Mouse (Mus musculus) forebrain, embryonic 12.5 days (tissue): Measurements from ENCODE around the gene Lalba. TPM values are rescaled to one million over a fixed set of nuclear protein-coding genes. Genes with fewer than 3 reads are reported as not detected.
A peak's percentile ranks its signal among the peaks of the same experiment; 100 is the strongest.

ENCODE experiments used
- ATAC-seq: fragments of 200-750 bp; cut with Nextera tagmentation; 2 replicates; pipeline ENCODE4 v1.8.0; 2017; ENCODE audit warnings: moderate TSS enrichment; ENCODE audit not compliant: low FRiP score
- H3K27ac ChIP-seq: fragments of 300-500 bp; sonication (generic); 2 replicates; pipeline ENCODE4 v1.5.1; 2016; ENCODE audit warnings: mild to moderate bottlenecking
- H3K27me3 ChIP-seq: fragments of 300-500 bp; sonication (generic); 2 replicates; pipeline ENCODE4 v1.6.1; 2016; ENCODE audit warnings: mild to moderate bottlenecking
- H3K36me3 ChIP-seq: fragments of 300-500 bp; sonication (generic); replicated peaks from 2 replicates; pipeline ENCODE4 v1.6.1; 2016; ENCODE audit warnings: mild to moderate bottlenecking
- H3K4me1 ChIP-seq: fragments of 300-500 bp; sonication (generic); 2 replicates; pipeline ENCODE4 v1.6.1; 2016
- H3K4me2 ChIP-seq: fragments of 300-500 bp; sonication (generic); 2 replicates; pipeline ENCODE4 v1.6.1; 2016; ENCODE audit warnings: mild to moderate bottlenecking, moderate library complexity
- H3K4me3 ChIP-seq: fragments of 300-500 bp; sonication (generic); replicated peaks from 2 replicates; pipeline ENCODE4 v1.5.1; 2016; ENCODE audit warnings: mild to moderate bottlenecking
- H3K9ac ChIP-seq: fragments of 300-500 bp; sonication (generic); 2 replicates; pipeline ENCODE4 v1.6.1; 2016; ENCODE audit warnings: mild to moderate bottlenecking
- H3K9me3 ChIP-seq: fragments of 300-500 bp; sonication (generic); 2 replicates; pipeline ENCODE4 v1.6.1; 2016
- WGBS: fragments of 180-500 bp; shearing (Covaris S2); methylation state at CpG from one replicate; pipeline ENCODE4 v1.1.7; 2016; 5-methylcytosine and 5-hydroxymethylcytosine counted together
- polyA plus RNA-seq: library from polyadenylated mRNA; unstranded; fragments of >200 nt; fragmentation: Nextera tagmentation; extraction: Ambion mirVana; gene quantifications from 2 replicates; pipeline ENCODE4 v1.2.1, GENCODE M21; 2016

Gene Lalba
- polyA plus RNA-seq, 1 experiment from 2014 or later: not detected

DNA sequence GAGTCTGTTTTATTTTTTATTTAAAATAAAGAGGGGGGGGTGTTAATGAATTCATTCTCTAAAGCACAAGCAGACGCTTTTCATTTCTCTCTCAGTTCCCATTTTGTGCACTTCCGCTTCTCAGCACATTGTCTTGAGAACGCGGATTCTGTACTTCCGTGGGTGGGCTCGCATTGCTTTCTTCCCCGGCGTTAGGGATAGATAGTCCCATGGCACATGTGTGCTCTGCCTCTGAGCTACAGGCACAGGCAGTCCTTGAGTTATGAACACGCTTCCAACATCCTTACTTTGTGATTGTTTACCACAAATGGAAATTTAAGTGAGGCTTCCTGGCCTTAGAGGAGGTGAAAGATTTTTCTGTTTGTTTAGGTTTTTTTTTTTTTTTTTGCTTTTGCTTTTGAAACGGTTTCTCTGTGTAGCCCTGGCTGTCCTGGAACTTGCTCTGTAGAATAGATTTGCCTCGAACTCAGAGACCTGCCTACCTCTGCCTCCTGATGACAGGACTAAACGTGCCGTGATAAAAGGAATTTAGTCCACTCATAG is 28.9 kb upstream of the Lalba start:
- Histone ChIP-seq H3K9ac (no peak overlapping the region), H3K36me3 (no peaks in the 10 kb centered on the region), H3K9me3 (no peaks in the 10 kb centered on the region), H3K4me2 (no peak overlapping the region), H3K27ac (no peak overlapping the region), H3K4me1 (peaks cover 11% of the 10 kb centered on the region), H3K27me3 (no peaks in the 10 kb centered on the region), H3K4me3 (no peak overlapping the region)
- WGBS: 60% methylated on average over 13 of the region's 13 CpGs
- no peak for ATAC-seq

DNA sequence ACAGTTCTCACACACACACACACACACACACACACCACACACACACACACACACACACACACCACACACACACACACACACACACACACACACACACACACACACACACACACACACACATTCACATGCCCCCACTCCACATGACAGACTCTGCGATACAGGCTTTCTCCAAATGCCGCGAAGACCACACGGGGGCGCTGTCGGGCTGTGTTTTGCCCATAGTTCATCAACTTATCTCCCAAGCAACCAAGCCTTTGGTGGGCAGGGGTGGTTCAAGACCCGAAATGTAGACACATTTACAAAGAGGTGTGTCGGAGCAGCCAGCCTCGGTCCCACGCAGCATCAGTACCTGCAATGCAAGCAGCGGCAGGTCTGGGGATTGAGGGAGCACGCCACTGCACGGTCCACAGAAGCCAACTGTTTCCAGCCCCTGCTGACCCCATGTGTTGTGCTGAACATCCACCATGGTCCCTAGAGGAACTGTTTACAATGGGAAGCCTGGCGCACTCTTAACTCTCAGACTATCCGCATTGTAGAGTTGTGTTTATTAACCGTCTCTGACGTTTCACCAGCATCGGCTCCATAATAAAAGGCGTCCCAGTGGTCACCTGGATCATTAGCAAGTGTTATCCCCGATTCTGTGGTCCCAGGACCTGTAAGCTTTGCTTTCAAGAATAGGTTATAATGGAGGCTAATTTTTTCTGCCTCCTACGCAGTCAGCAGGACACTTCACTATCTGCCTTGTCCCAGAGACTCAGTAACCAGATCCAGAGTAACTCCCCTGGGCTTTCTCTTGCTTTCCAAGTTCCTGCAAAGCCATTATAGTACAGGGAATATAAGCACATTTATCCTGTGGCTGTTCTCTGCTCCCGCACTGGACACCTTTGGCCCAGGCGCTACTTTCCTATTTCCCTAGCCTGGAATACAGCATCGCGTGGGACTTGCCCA is 28.2 kb upstream of the Lalba start:
- no peak overlapping the region for H3K9ac ChIP-seq
- H3K4me3 ChIP-seq: no peak overlapping the region
- H3K9me3 ChIP-seq: no peaks in the 10 kb centered on the region
- no peaks in the 10 kb centered on the region for H3K27me3 ChIP-seq
- peak; percentile 57; the same call in 1 of the 2 replicates for ATAC-seq
- H3K4me2 ChIP-seq: peak overlapping the region; percentile 44
- peaks cover 11% of the 10 kb centered on the region for H3K4me1 ChIP-seq
- H3K36me3 ChIP-seq: no peaks in the 10 kb centered on the region
- no peak overlapping the region for H3K27ac ChIP-seq
- 28% methylated on average over 25 of the region's 25 CpGs for WGBS

DNA sequence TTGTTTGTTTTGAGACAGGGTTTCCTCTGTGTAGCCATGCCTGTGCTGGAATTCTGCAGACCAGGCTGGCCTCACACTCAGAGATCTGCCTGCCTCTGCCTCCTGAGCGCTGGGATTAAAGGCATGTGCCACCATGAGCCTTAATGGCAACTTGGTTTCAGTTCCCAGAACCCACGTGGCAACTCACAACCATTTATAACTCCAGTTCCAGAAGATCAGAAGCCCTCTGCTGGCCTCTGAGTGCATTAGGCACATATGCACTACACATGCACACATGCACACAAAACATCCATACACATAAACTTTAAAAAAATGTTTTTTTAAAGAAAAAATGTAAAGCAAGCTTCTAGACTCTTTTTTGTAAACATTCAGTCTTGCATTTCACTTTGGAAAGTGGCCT is 26.9 kb upstream of the Lalba start:
- H3K9ac ChIP-seq: no peak overlapping the region
- H3K36me3 ChIP-seq: no peaks in the 10 kb centered on the region
- H3K27me3 ChIP-seq: 0 out of 2 replicates have a peak, but pooled peaks cover 4% of the 10 kb centered on the region
- H3K4me3 ChIP-seq: no peak overlapping the region
- peaks cover 14% of the 10 kb centered on the region for H3K4me1 ChIP-seq
- ATAC-seq: no peak
- H3K27ac ChIP-seq: no peak overlapping the region
- no peaks in the 10 kb centered on the region for H3K9me3 ChIP-seq
- WGBS: 69% methylated on average over 2 of the region's 2 CpGs
- H3K4me2 ChIP-seq: no peak overlapping the region

DNA sequence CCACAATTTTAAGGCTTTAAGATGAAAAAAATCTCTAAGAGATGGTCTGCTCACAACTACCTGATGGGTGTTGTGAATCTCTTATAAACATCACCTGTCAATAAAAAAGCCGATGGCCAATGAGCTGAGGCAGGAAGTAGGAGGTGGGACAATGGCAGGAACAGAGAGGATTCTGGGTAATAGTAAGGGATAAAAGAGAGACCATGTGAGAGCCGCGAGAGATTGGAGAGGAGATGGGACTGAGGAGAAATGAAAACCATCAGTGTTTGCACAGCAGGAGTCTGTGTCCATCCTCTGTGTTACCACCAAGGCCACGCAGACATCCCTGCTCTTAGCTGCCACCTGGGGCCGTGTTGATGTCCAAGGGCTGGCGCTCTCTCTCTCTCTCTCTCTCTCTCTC is 24.8 kb upstream of the Lalba start:
- WGBS: 89% methylated on average over 6 of the region's 6 CpGs
- H3K36me3 ChIP-seq: no peaks in the 10 kb centered on the region
- no peaks in the 10 kb centered on the region for H3K9me3 ChIP-seq
- no peak overlapping the region for H3K4me2 ChIP-seq
- H3K9ac ChIP-seq: no peak overlapping the region
- no peak overlapping the region for H3K27ac ChIP-seq
- 0 out of 2 replicates have a peak, but pooled peaks cover 7% of the 10 kb centered on the region for H3K27me3 ChIP-seq
- peaks cover 14% of the 10 kb centered on the region for H3K4me1 ChIP-seq
- no peak for ATAC-seq
- H3K4me3 ChIP-seq: no peak overlapping the region

DNA sequence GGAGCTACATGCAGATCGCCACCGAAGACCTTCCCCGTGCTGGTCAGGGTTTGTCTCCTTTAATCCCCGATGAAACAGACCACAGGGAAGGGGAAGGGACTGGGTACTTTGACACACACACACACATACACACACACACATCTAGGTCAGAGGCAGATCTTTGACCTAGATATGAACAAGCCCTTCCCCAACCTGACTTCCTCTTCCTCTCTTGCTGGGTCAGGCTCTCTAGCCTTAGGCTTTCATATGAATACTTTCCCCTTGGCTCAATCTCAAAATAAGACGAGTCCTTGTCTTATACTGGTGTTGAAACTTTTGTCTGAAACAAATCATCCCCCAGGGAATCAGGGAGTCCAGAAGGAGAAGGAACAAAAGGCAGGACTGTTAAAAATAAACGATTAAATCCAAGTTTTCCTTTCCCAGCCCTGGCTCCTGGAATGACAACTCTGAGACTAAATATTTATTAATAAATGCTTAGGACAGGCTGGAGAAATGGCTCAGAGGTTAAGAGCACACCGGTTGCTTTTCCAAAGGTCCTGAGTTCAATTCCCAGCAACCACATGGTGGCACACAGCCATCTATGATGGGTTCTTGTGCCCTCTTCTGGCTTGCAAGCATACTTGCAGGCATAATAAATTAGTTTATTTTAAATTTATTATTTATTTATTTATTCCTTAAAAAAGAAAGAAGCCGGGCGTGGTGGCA is 23.9 kb upstream of the Lalba start:
- Histone ChIP-seq H3K9me3 (no peaks in the 10 kb centered on the region), H3K4me3 (no peak overlapping the region), H3K27ac (no peak overlapping the region), H3K27me3 (0 out of 2 replicates have a peak, but pooled peaks cover 7% of the 10 kb centered on the region), H3K4me2 (no peak overlapping the region), H3K9ac (no peak overlapping the region), H3K36me3 (no peaks in the 10 kb centered on the region), H3K4me1 (peaks cover 13% of the 10 kb centered on the region)
- 84% methylated on average over 9 of the region's 9 CpGs for WGBS
- ATAC-seq: no peak

DNA sequence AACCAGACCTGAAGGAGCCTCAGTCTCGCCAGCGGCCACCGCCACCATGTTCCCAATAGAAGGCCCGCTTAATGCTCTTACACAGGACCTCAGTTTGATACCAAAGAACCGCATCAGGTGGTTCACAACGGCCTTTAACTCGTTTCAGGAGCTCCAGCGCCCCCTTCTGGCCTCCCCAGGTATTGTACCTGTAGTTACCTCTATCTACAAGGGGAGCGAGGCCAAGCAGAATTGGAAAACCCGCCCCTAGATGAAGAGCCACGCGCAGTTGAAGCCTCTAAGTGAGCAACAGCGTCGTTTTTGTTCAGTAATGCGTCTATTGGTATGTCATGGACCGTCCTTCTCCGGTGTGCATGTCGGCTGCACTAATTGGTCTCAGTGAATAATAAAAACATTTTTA is 22.0 kb upstream of the Lalba start:
- Histone ChIP-seq H3K9me3 (no peaks in the 10 kb centered on the region), H3K9ac (no peak overlapping the region), H3K27ac (no peak overlapping the region), H3K36me3 (no peaks in the 10 kb centered on the region), H3K4me1 (0 out of 2 replicates have a peak, but pooled peaks cover 3% of the 10 kb centered on the region), H3K27me3 (0 out of 2 replicates have a peak, but pooled peaks cover 7% of the 10 kb centered on the region), H3K4me2 (no peak overlapping the region), H3K4me3 (no peak overlapping the region)
- 9% methylated on average over 18 of the region's 18 CpGs for WGBS
- ATAC-seq: no peak

DNA sequence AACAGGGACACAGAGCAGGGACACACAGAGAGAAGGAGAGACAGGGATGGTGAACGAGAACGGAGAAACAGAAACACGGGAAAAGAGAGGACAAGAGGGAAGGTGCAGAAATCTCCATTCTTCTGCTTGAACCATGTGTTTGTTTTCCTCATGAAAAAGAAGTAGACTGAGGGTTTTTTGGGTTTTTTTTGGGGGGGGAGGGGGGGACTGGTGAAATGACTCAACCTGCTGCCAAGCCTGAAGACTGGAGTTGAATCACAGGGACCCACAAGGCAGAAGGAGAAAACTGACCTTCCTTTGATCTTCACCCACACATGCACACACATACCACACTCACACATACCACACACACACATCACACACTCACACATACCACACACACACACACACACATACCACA is 20.8 kb upstream of the Lalba start:
- 0 out of 2 replicates have a peak, but pooled peaks cover 7% of the 10 kb centered on the region for H3K27me3 ChIP-seq
- H3K4me1 ChIP-seq: 0 out of 2 replicates have a peak, but pooled peaks cover 3% of the 10 kb centered on the region
- H3K36me3 ChIP-seq: no peaks in the 10 kb centered on the region
- WGBS: 88% methylated on average over 3 of the region's 3 CpGs
- H3K27ac ChIP-seq: no peak overlapping the region
- H3K9me3 ChIP-seq: no peaks in the 10 kb centered on the region
- no peak overlapping the region for H3K9ac ChIP-seq
- no peak overlapping the region for H3K4me2 ChIP-seq
- no peak overlapping the region for H3K4me3 ChIP-seq
- no peak for ATAC-seq

DNA sequence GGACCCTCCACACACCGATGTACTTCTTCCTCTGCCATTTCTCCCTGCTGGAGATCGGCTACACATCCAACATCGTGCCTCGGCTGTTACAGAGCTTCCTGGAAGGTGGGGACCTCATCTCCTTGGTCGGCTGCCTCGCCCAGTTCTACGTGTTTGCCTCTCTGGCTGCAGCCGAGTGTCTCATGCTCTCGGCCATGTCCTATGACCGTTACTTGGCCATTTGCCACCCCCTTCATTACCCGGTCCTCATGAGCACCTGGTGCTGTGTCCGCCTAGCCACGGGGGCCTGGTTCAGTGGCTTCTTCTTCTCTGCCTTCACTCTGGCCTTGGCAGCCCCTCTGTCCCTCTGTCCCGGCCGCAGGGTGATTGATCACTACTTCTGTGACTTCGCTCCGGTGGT is 15.1 kb upstream of the Lalba start:
- no peaks in the 10 kb centered on the region for H3K36me3 ChIP-seq
- 0 out of 2 replicates have a peak, but pooled peaks cover under 1% of the 10 kb centered on the region for H3K27me3 ChIP-seq
- ATAC-seq: no peak
- no peak overlapping the region for H3K9ac ChIP-seq
- H3K4me2 ChIP-seq: no peak overlapping the region
- no peaks in the 10 kb centered on the region for H3K9me3 ChIP-seq
- no peak overlapping the region for H3K4me3 ChIP-seq
- H3K27ac ChIP-seq: no peak overlapping the region
- 89% methylated on average over 17 of the region's 17 CpGs for WGBS
- no peaks in the 10 kb centered on the region for H3K4me1 ChIP-seq

DNA sequence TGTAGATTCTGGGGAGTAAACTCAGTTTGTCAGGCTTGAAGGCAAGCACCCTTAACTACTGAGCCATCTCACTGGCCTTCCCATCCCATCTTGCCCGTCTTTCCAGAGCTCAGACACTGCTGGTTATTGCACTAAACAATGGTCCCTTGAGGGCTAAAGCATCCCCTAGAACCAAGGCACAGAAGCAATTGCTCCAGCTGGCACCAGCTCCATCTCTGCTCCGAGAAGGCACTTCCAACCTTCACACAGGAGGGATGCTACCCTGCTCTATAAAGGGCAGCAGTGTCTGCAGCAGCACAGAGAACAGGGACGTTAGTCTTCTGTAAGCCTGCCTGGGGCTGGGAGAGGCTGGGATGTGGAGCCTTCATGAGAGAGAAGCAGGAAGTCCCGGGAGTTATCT is 9.6 kb upstream of the Lalba start, which contains the start of gene Olfr279:
Olfr279 (plus strand) TSS at position 301 of the 400 bp plus-strand sequence.
- no peak within 1 kb of the TSS for H3K4me2 ChIP-seq
- H3K4me1 ChIP-seq: no peaks in the 10 kb centered on the region
- H3K27ac ChIP-seq: no peak within 1 kb of the TSS
- H3K4me3 ChIP-seq: no peak within 1 kb of the TSS
- WGBS: 62% methylated on average over 4 of the region's 4 CpGs
- no peak within 1 kb of the TSS for H3K9ac ChIP-seq
- no peaks in the 10 kb centered on the region for H3K9me3 ChIP-seq
- H3K27me3 ChIP-seq: no peaks in the 10 kb centered on the region
- no peak for ATAC-seq
- H3K36me3 ChIP-seq: no peaks in the 10 kb centered on the region

DNA sequence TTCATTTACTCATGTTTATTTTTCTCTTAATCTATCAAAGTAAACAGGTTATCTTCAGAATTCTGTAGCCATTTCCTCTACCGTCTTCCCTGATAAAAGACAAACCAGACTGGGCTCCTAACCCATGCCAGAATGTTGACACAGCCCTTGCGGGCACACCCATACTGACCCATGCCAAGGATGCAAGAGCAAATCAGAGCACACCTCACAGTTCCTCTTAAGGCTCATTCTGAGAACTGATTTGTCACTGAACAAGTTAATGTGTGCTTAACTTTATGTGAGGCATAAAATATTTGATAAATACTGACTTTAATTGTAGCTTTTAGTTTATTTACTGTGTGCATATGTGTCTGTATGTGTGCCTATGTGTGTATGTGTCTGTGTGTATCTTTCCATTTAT is 8.8 kb upstream of the Lalba start:
- Histone ChIP-seq H3K9ac (no peak overlapping the region), H3K36me3 (no peaks in the 10 kb centered on the region), H3K27me3 (no peaks in the 10 kb centered on the region), H3K4me2 (no peak overlapping the region), H3K4me1 (no peaks in the 10 kb centered on the region), H3K4me3 (no peak overlapping the region), H3K27ac (no peak overlapping the region), H3K9me3 (no peaks in the 10 kb centered on the region)
- WGBS: 82% methylated on average over 2 of the region's 2 CpGs
- no peak for ATAC-seq

DNA sequence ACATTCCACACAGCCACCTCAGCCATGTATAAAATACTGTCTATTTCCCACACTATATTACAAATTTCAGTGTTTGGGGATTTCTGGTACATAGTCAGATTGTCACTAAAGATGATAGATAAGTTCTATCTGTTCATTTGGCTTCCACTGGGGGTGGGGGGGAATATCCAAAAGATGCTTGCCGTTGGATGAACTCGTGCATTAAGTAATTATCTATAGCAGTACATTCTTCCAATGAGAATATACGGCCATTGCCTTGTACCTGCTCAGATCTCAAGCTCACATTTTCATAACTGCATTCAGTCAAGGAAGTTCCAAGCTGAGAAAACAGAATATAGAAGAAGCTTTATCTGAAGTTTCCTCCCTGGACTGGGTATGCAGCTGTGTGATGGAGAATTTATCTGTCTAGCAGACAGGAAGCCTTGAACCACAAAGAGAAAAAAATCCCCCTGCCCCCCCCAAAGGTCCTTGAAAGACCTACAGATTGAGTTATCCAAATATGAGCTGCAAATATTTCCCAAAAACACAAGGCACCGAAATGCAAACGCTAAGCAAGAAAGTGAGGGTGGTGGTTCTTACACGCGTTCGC is 4.0 kb upstream of the Lalba start:
- Histone ChIP-seq H3K9me3 (no peaks in the 10 kb centered on the region), H3K4me1 (no peaks in the 10 kb centered on the region), H3K4me3 (no peak overlapping the region), H3K36me3 (no peaks in the 10 kb centered on the region), H3K4me2 (no peak overlapping the region), H3K9ac (no peak overlapping the region), H3K27ac (no peak overlapping the region), H3K27me3 (no peaks in the 10 kb centered on the region)
- ATAC-seq: no peak
- WGBS: 95% methylated on average over 8 of the region's 8 CpGs
